Mouse (Mus musculus) midbrain, embryonic 11.5 days (tissue): Measurements from ENCODE around the gene Egfem1. TPM values are rescaled to one million over a fixed set of nuclear protein-coding genes. Genes with fewer than 3 reads are reported as not detected.

Experiments
- ATAC-seq: fragments of 200-750 bp; cut with Nextera tagmentation; 2 replicates; pipeline ENCODE4 v1.8.0; 2017; ENCODE audit warnings: moderate TSS enrichment, moderate library complexity; ENCODE audit not compliant: low FRiP score
- DNase-seq: peaks from one replicate; pipeline ENCODE4 v3.0.0; 2015; ENCODE audit warnings: low spot score; ENCODE audit errors: missing footprints
- H3K27ac ChIP-seq: fragments of 300-500 bp; sonication (generic); 2 replicates; pipeline ENCODE4 v1.5.1; 2014; ENCODE audit warnings: low read depth, low read length
- H3K27me3 ChIP-seq: fragments of 300-500 bp; sonication (generic); 2 replicates; pipeline ENCODE4 v1.6.1; 2014; ENCODE audit warnings: mild to moderate bottlenecking, low read length, moderate library complexity, mixed read lengths; ENCODE audit not compliant: control insufficient read depth, insufficient read depth
- H3K36me3 ChIP-seq: fragments of 300-500 bp; sonication (generic); 2 replicates; pipeline ENCODE4 v1.6.1; 2014; ENCODE audit warnings: mild to moderate bottlenecking, low read length, moderate library complexity, mixed read lengths; ENCODE audit not compliant: control insufficient read depth, insufficient read depth
- H3K4me1 ChIP-seq: fragments of 300-500 bp; sonication (generic); 2 replicates; pipeline ENCODE4 v1.6.1; 2014; ENCODE audit warnings: low read length; ENCODE audit not compliant: control insufficient read depth, insufficient read depth
- H3K4me2 ChIP-seq: fragments of 300-500 bp; sonication (generic); 2 replicates; pipeline ENCODE4 v1.6.1; 2014; ENCODE audit warnings: mild to moderate bottlenecking, moderate library complexity
- H3K4me3 ChIP-seq: fragments of 300-500 bp; sonication (generic); 2 replicates; pipeline ENCODE4 v1.5.1; 2014; ENCODE audit warnings: low read depth, low read length
- H3K9ac ChIP-seq: fragments of 300-500 bp; sonication (generic); 2 replicates; pipeline ENCODE4 v1.6.1; 2014; ENCODE audit warnings: low read length
- H3K9me3 ChIP-seq: fragments of 300-500 bp; sonication (generic); 2 replicates; pipeline ENCODE4 v1.6.1; 2016; ENCODE audit warnings: low read length; ENCODE audit not compliant: control insufficient read depth
- WGBS: fragments of 180-500 bp; shearing (Covaris S2); extraction: QIAGEN DNeasy Blood & Tissue Kit; methylation state at CpG from one replicate; pipeline ENCODE4 v1.1.7; 2014; 5-methylcytosine and 5-hydroxymethylcytosine counted together
- polyA plus RNA-seq: library from polyadenylated mRNA; unstranded; fragments of >200 nt; fragmentation: Nextera tagmentation; extraction: Ambion mirVana; gene quantifications from 2 replicates; pipeline ENCODE4 v1.2.1, GENCODE M21; 2014

The Egfem1 gene
- polyA plus RNA-seq, 1 experiment from 2014 or later: 14.7 TPM

GRCm38 (mm10) chr3:29117379-29117778 is 35.6 kb downstream of the Egfem1 start:
- H3K36me3 ChIP-seq: no peaks in the 10 kb centered on the region
- H3K27me3 ChIP-seq: no peaks in the 10 kb centered on the region
- H3K9me3 ChIP-seq: no peaks in the 10 kb centered on the region
- H3K4me1 ChIP-seq: no peaks in the 10 kb centered on the region
- 56% methylated on average over 1 of the region's 1 CpGs for WGBS
- H3K4me2 ChIP-seq: no peak overlapping the region
- H3K9ac ChIP-seq: no peak overlapping the region
- no peak for ATAC-seq
- DNase-seq: no peak
- H3K27ac ChIP-seq: no peak overlapping the region
- H3K4me3 ChIP-seq: no peak overlapping the region

- WGBS: 82% methylated on average over 1 of the region's 1 CpGs
- DNase-seq: no peak
- no peak overlapping the region for H3K4me2 ChIP-seq
Observed at GRCm38 (mm10) chr3:29122556-29122955, 40.7 kb downstream of the Egfem1 start.

GRCm38 (mm10) chr3:29132054-29132931 is 50.5 kb downstream of the Egfem1 start:
- Histone ChIP-seq H3K27me3 (no peaks in the 10 kb centered on the region), H3K27ac (no peak overlapping the region), H3K9me3 (no peaks in the 10 kb centered on the region), H3K4me2 (no peak overlapping the region), H3K4me3 (no peak overlapping the region), H3K36me3 (no peaks in the 10 kb centered on the region), H3K9ac (no peak overlapping the region), H3K4me1 (peaks cover 23% of the 10 kb centered on the region)
- ATAC-seq: no peak
- peak; percentile 75 for DNase-seq
- 69% methylated on average over 2 of the region's 2 CpGs for WGBS

More at GRCm38 (mm10) chr3:29122556-29122955, 40.7 kb downstream of the Egfem1 start:
- no peaks in the 10 kb centered on the region for H3K9me3 ChIP-seq
- no peak overlapping the region for H3K27ac ChIP-seq
- H3K27me3 ChIP-seq: no peaks in the 10 kb centered on the region
- H3K36me3 ChIP-seq: no peaks in the 10 kb centered on the region
- ATAC-seq: no peak
- H3K4me3 ChIP-seq: no peak overlapping the region
- no peak overlapping the region for H3K9ac ChIP-seq
- no peaks in the 10 kb centered on the region for H3K4me1 ChIP-seq

GRCm38 (mm10) chr3:29134509-29134908 is 52.7 kb downstream of the Egfem1 start:
- Histone ChIP-seq H3K4me2 (no peak overlapping the region), H3K27me3 (no peaks in the 10 kb centered on the region), H3K4me1 (peaks cover 26% of the 10 kb centered on the region), H3K9ac (no peak overlapping the region), H3K4me3 (no peak overlapping the region), H3K9me3 (no peaks in the 10 kb centered on the region), H3K27ac (no peak overlapping the region), H3K36me3 (no peaks in the 10 kb centered on the region)
- WGBS: 57% methylated on average over 11 of the region's 11 CpGs
- DNase-seq: no peak
- ATAC-seq: no peak

- DNase-seq (peak; percentile 91), ATAC-seq (peak; percentile 77)
- Histone ChIP-seq H3K27me3 (no peaks in the 10 kb centered on the region), H3K4me3 (no peak overlapping the region), H3K9ac (no peak overlapping the region), H3K4me1 (peaks cover 26% of the 10 kb centered on the region), H3K36me3 (no peaks in the 10 kb centered on the region), H3K4me2 (peak overlapping the region; percentile 34), H3K27ac (no peak overlapping the region), H3K9me3 (no peaks in the 10 kb centered on the region)
- WGBS: 11% methylated on average over 9 of the region's 9 CpGs
Observed at GRCm38 (mm10) chr3:29135176-29136064, 53.6 kb downstream of the Egfem1 start.

GRCm38 (mm10) chr3:29136065-29136955 is 54.5 kb downstream of the Egfem1 start:
- Histone ChIP-seq H3K4me3 (no peak overlapping the region), H3K4me2 (peak overlapping the region; percentile 34; the same call in 1 of the 2 replicates), H3K27ac (no peak overlapping the region), H3K9me3 (no peaks in the 10 kb centered on the region), H3K27me3 (no peaks in the 10 kb centered on the region), H3K36me3 (no peaks in the 10 kb centered on the region), H3K4me1 (peaks cover 26% of the 10 kb centered on the region), H3K9ac (no peak overlapping the region)
- DNase-seq (peak; percentile 84), ATAC-seq (peak; percentile 78)
- WGBS: 13% methylated on average over 10 of the region's 10 CpGs

- Histone ChIP-seq H3K4me2 (no peak overlapping the region), H3K4me1 (peaks cover 43% of the 10 kb centered on the region), H3K36me3 (no peaks in the 10 kb centered on the region), H3K27ac (no peak overlapping the region; the same call in 1 of the 2 replicates), H3K27me3 (no peaks in the 10 kb centered on the region), H3K9ac (no peak overlapping the region), H3K4me3 (no peak overlapping the region), H3K9me3 (no peaks in the 10 kb centered on the region)
- DNase-seq (no peak), ATAC-seq (peak; percentile 82)
- WGBS: 38% methylated on average over 4 of the region's 4 CpGs
Observed at GRCm38 (mm10) chr3:29168401-29168800, 86.6 kb downstream of the Egfem1 start.

- Histone ChIP-seq H3K27ac (peak overlapping the region; percentile 55), H3K4me1 (peaks cover 43% of the 10 kb centered on the region), H3K27me3 (no peaks in the 10 kb centered on the region), H3K9me3 (no peaks in the 10 kb centered on the region), H3K4me2 (no peak overlapping the region), H3K9ac (no peak overlapping the region), H3K36me3 (no peaks in the 10 kb centered on the region), H3K4me3 (no peak overlapping the region)
- 25% methylated on average over 4 of the region's 4 CpGs for WGBS
- peak; percentile 85 for DNase-seq
- ATAC-seq: no peak
Observed at GRCm38 (mm10) chr3:29169003-29169402, 87.2 kb downstream of the Egfem1 start.
